Mouse (Mus musculus): ENCODE measurements around the gene Hcn4.
A peak's percentile ranks its signal among the peaks of the same experiment; 100 is the strongest.

Gene Hcn4

GRCm38 (mm10) chr9:58847676-58848075 lies 24.5 kb downstream of the Hcn4 start:
- DNase-seq (ENCODE audit: low read depth, low spot score) = no peak

GRCm38 (mm10) chr9:58849576-58850315 lies 26.5 kb downstream of the Hcn4 start:
- DNase-seq (ENCODE audit: low read depth, low spot score) = no peak

- DNase-seq (ENCODE audit: low read depth, low spot score) = no peak
These were observed 31.7 kb downstream of the Hcn4 start for GRCm38 (mm10) chr9:58854931-58855330.

GRCm38 (mm10) chr9:58859080-58859635 lies 35.9 kb downstream of the Hcn4 start:
- peak; percentile 67 for DNase-seq (ENCODE audit: low read depth, low spot score)

GRCm38 (mm10) chr9:58863826-58864225 lies 40.6 kb downstream of the Hcn4 start:
- peak; percentile 51 for DNase-seq (ENCODE audit: low read depth, low spot score)

- no peak for DNase-seq (ENCODE audit: low read depth, low spot score)
These were observed 47.9 kb downstream of the Hcn4 start for GRCm38 (mm10) chr9:58871141-58871540.

- peak; percentile 73 for DNase-seq (ENCODE audit: low read depth, low spot score)
These were observed 50.5 kb downstream of the Hcn4 start for GRCm38 (mm10) chr9:58873541-58874324.

GRCm38 (mm10) chr9:58874354-58874753 lies 51.1 kb downstream of the Hcn4 start:
- peak; percentile 14 for DNase-seq (ENCODE audit: low read depth, low spot score)

GRCm38 (mm10) chr9:58875439-58875838 lies 52.2 kb downstream of the Hcn4 start:
- no peak for DNase-seq (ENCODE audit: low read depth, low spot score)

GRCm38 (mm10) chr9:58876946-58877625 lies 53.9 kb downstream of the Hcn4 start:
- DNase-seq (ENCODE audit: low read depth, low spot score) = no peak

GRCm38 (mm10) chr9:58879836-58880235 lies 56.6 kb downstream of the Hcn4 start:
- no peak for DNase-seq (ENCODE audit: low read depth, low spot score)

GRCm38 (mm10) chr9:58882686-58883085 lies 59.5 kb downstream of the Hcn4 start:
- DNase-seq (ENCODE audit: low read depth, low spot score) = no peak

GRCm38 (mm10) chr9:58889782-58890448 lies 66.7 kb downstream of the Hcn4 start:
- DNase-seq (ENCODE audit: low read depth, low spot score) = no peak

- DNase-seq (ENCODE audit: low read depth, low spot score) = no peak
These were observed 67.7 kb downstream of the Hcn4 start for GRCm38 (mm10) chr9:58890893-58891292.

GRCm38 (mm10) chr9:58891840-58892640 lies 68.8 kb downstream of the Hcn4 start:
- DNase-seq (ENCODE audit: low read depth, low spot score) = no peak

GRCm38 (mm10) chr9:58899602-58900001 lies 76.4 kb downstream of the Hcn4 start:
- no peak for DNase-seq (ENCODE audit: low read depth, low spot score)

GRCm38 (mm10) chr9:58902869-58903585 lies 79.8 kb downstream of the Hcn4 start:
- DNase-seq (ENCODE audit: low read depth, low spot score) = peak; percentile 63
